15 mouse cellular contexts compared by ENCODE assay signal in the genomic region with DNA sequence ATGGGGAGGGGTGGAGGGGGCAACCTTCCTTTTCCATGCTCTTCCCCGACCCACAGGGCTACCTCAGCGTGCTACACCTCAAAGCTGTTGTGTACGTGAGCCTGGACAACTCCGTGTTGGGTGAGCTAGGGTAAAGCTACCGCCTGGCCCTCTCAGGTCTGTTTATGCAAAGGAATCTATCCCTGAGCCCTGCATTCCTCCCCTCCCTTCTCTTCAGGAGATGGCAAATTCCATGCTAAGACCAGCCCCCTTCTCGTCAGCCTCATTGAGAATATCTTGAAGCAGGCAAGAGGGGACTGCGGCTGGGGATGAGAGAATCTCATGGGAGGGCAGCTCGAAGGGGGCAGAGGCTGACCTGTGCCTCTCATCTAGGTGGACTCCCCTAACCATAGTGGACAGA. TPM values are rescaled to one million over a fixed set of nuclear protein-coding genes. Genes with fewer than 3 reads are reported as not detected.
DNase-seq lines count a peak whose midpoint lies in the region; ATAC-seq and TF ChIP-seq lines count a peak whose summit lies in the region.
"Had no signal": no experiment of that assay in that cellular context is flagged by ENCODE, and none has a peak within 500 bp of the region (broad histone marks: within the 10 kb centered on the region; RNA-seq: fewer than 3 reads in every experiment).

No protein-coding gene starts in this region.

- TF ChIP-seq EP300 in heart, adult 2 months (IDR thresholded peaks at IDR 0.05; ENCODE audit: insufficient read depth, low read depth, low read length), result no peak
- no peak for TF ChIP-seq EP300 in lung, postnatal 0 days (IDR thresholded peaks at IDR 0.05)

- WGBS in heart, embryonic 10.5 days, result 26% methylated on average over 8 of the region's 8 CpGs
- 45% methylated on average over 8 of the region's 8 CpGs for WGBS in heart, adult 2 months
- whole genome bisulfite sequencing in lung, postnatal 0 days, result 28% methylated on average over 8 of the region's 8 CpGs
- WGBS in olfactory bulb, adult 2 months, result 59% methylated on average over 8 of the region's 8 CpGs

- no peak overlapping the region for H3K9ac ChIP-seq in heart, adult 2 months (ENCODE audit: low read depth, low read length)
- no peak overlapping the region for H3K9ac ChIP-seq in lung, postnatal 0 days (replicated peaks; ENCODE audit: low read depth)

- H3K27ac ChIP-seq in heart, embryonic 10.5 days, result no peak overlapping the region
- H3K27ac ChIP-seq in heart, adult 2 months, result no peak overlapping the region
- no peak overlapping the region for H3K27ac ChIP-seq in lung, postnatal 0 days (ENCODE audit: low read length)
- no peak overlapping the region for H3K27ac ChIP-seq in olfactory bulb, adult 2 months (ENCODE audit: insufficient read depth, low read depth, low read length)

- DNase-seq in heart, embryonic 10.5 days (ENCODE audit: low spot score), result no peak
- no peak for DNase-seq in heart, adult 2 months
- peak; percentile 11 for DNase-seq in retina, postnatal 1 day
- no peak for DNase-seq in retina, embryonic 14.5 days (ENCODE audit: low spot score)
- DNase-seq in lung, postnatal 0 days (ENCODE audit: low spot score), result peak; percentile 68
- no peak for DNase-seq in spleen, postnatal 4 days (ENCODE audit: low spot score in 2 of 2)
- DNase-seq in cerebellum, adult 11 months, result no peak
- DNase-seq: cerebellum, adult 9-11 months; gastrocnemius, postnatal 14 days; kidney, adult 18-20 months; thymus, postnatal 4 days had no signal

- no peaks in the 10 kb centered on the region for H3K79me2 ChIP-seq in heart, adult 2 months (replicated peaks; ENCODE audit: control insufficient read depth, insufficient read depth, low read length)

- H3K36me3 ChIP-seq in heart, embryonic 10.5 days, result no peaks in the 10 kb centered on the region
- no peaks in the 10 kb centered on the region for H3K36me3 ChIP-seq in heart, adult 2 months (ENCODE audit: control insufficient read depth, insufficient read depth, low read length)
- H3K36me3 ChIP-seq in lung, postnatal 0 days (ENCODE audit: insufficient read depth, low read length), result no peaks in the 10 kb centered on the region

- TF ChIP-seq POLR2A in heart, adult 2 months (IDR thresholded peaks at IDR 0.05; ENCODE audit: insufficient read depth, low read depth, low read length), result no peak
- TF ChIP-seq POLR2A in olfactory bulb, adult 2 months (IDR thresholded peaks at IDR 0.05; ENCODE audit: insufficient read depth, low read depth, low read length), result no peak

- peak overlapping the region; percentile 50; the same call in 1 of the 2 replicates for H3K4me3 ChIP-seq in heart, embryonic 10.5 days
- H3K4me3 ChIP-seq in heart, adult 2 months, result no peak overlapping the region
- no peak overlapping the region for H3K4me3 ChIP-seq in lung, postnatal 0 days (ENCODE audit: low read depth, low read length)
- H3K4me3 ChIP-seq in olfactory bulb, adult 2 months (ENCODE audit: insufficient read depth, low read depth, low read length), result peak overlapping the region; percentile 42; the same call in 1 of the 2 replicates

- intact Hi-C loops in heart, adult 2 months (cut with DNase I), result loop anchor here (5.0 kb wide), 1 partner anchor 175 kb away; no protein-coding TSS in a partner anchor

- peaks cover 32% of the 10 kb centered on the region for H3K27me3 ChIP-seq in heart, embryonic 10.5 days (ENCODE audit: insufficient read depth, poor library complexity, severe bottlenecking)
- H3K27me3 ChIP-seq in heart, adult 2 months (ENCODE audit: control insufficient read depth, insufficient read depth, low read length), result 0 out of 2 replicates have a peak, but pooled peaks cover 3% of the 10 kb centered on the region
- H3K27me3 ChIP-seq in lung, postnatal 0 days (replicated peaks; ENCODE audit: insufficient read depth, low read length), result no peaks in the 10 kb centered on the region

- ATAC-seq in lung, postnatal 0 days, result peak; percentile 67
- ATAC-seq: activated CD4-positive, CD25-positive, alpha-beta regulatory T cell, adult 4 months had no signal

- H3K4me2 ChIP-seq in lung, postnatal 0 days (replicated peaks; ENCODE audit: low read depth, low read length), result no peak overlapping the region

- H3K9me3 ChIP-seq in heart, embryonic 10.5 days, result no peaks in the 10 kb centered on the region
- H3K9me3 ChIP-seq in lung, postnatal 0 days (ENCODE audit: low read length), result no peaks in the 10 kb centered on the region

- peaks cover 16% of the 10 kb centered on the region for H3K4me1 ChIP-seq in heart, embryonic 10.5 days
- H3K4me1 ChIP-seq in heart, adult 2 months (ENCODE audit: control insufficient read depth, insufficient read depth, low read length), result no peaks in the 10 kb centered on the region
- peaks cover 7% of the 10 kb centered on the region; the same call in 1 of the 2 replicates for H3K4me1 ChIP-seq in lung, postnatal 0 days (ENCODE audit: insufficient read depth, low read depth, low read length)
- peaks cover 11% of the 10 kb centered on the region for H3K4me1 ChIP-seq in olfactory bulb, adult 2 months (ENCODE audit: control insufficient read depth, insufficient read depth, low read length)

- no peak for TF ChIP-seq CTCF in heart, adult 2 months (IDR thresholded peaks at IDR 0.05)
- no peak for TF ChIP-seq CTCF in lung, postnatal 0 days (IDR thresholded peaks at IDR 0.05)
- no peak for TF ChIP-seq CTCF in olfactory bulb, adult 2 months (IDR thresholded peaks at IDR 0.05; ENCODE audit: insufficient read depth, low read depth, low read length)

RNA-seq across cellular contexts. Expression of gene Tfr2, which starts 13.1 kb away (rescaled TPM):
- polyA plus RNA-seq in heart, embryonic 10.5 days (2016; fragmentation: Nextera tagmentation; extraction: Ambion mirVana), result 4.0 and 4.9 TPM in 2 replicates
- under 1 TPM in 1 of 2 experiments, not detected in 1; 0.09 TPM for total RNA-seq in heart, adult 2 months (2021)
- 0.29 and 0.35 TPM in 2 replicates for polyA plus RNA-seq in heart, adult 2 months (2012; rRNA removed)
- polyA plus RNA-seq in lung, postnatal 0 days (2015; fragmentation: Nextera tagmentation; extraction: Ambion mirVana), result 0.33 and 0.87 TPM in 2 replicates
- not detected in 2 replicates for polyA plus RNA-seq in olfactory bulb, adult 2 months (2012; ENCODE audit: insufficient read depth, insufficient read length, low replicate concordance, missing spikeins)

RNA-seq across cellular contexts. Expression of gene Mospd3, which starts 18.2 kb away (rescaled TPM):
- polyA plus RNA-seq in heart, embryonic 10.5 days (2016; fragmentation: Nextera tagmentation; extraction: Ambion mirVana), result 14.3 and 16.0 TPM in 2 replicates
- total RNA-seq in heart, adult 2 months (2021), result 10 to 100 TPM; 10.7 to 16.3 TPM
- 20.7 and 32.3 TPM in 2 replicates for polyA plus RNA-seq in heart, adult 2 months (2012; rRNA removed)
- polyA plus RNA-seq in lung, postnatal 0 days (2015; fragmentation: Nextera tagmentation; extraction: Ambion mirVana), result 32.1 and 33.7 TPM in 2 replicates
- polyA plus RNA-seq in olfactory bulb, adult 2 months (2012; ENCODE audit: insufficient read depth, insufficient read length, low replicate concordance, missing spikeins), result not detected in 2 replicates

RNA-seq across cellular contexts. Expression of gene Actl6b, which starts 29.4 kb away (rescaled TPM):
- 0.07 TPM in 1 of 2 replicates, not detected in the other for polyA plus RNA-seq in heart, embryonic 10.5 days (2016; fragmentation: Nextera tagmentation; extraction: Ambion mirVana)
- not detected for total RNA-seq in heart, adult 2 months (2021)
- polyA plus RNA-seq in heart, adult 2 months (2012; rRNA removed), result 0.32 TPM in 1 of 2 replicates, not detected in the other
- polyA plus RNA-seq in lung, postnatal 0 days (2015; fragmentation: Nextera tagmentation; extraction: Ambion mirVana), result 0.15 TPM in 1 of 2 replicates, not detected in the other
- not detected in 2 replicates for polyA plus RNA-seq in olfactory bulb, adult 2 months (2012; ENCODE audit: insufficient read depth, insufficient read length, low replicate concordance, missing spikeins)
- total RNA-seq: gastrocnemius, postnatal 14 days had no signal
- polyA plus RNA-seq: activated CD4-positive, CD25-positive, alpha-beta regulatory T cell, adult 4 months; G1E; limb, embryonic 11.5 days had no signal

RNA-seq across cellular contexts. Expression of gene Pcolce, which starts 30.9 kb away (rescaled TPM):
- 114 and 137 TPM in 2 replicates for polyA plus RNA-seq in heart, embryonic 10.5 days (2016; fragmentation: Nextera tagmentation; extraction: Ambion mirVana)
- 10 to 100 TPM; 35.9 to 50.8 TPM for total RNA-seq in heart, adult 2 months (2021)
- 87.0 and 109 TPM in 2 replicates for polyA plus RNA-seq in heart, adult 2 months (2012; rRNA removed)
- 86.6 and 101 TPM in 2 replicates for polyA plus RNA-seq in lung, postnatal 0 days (2015; fragmentation: Nextera tagmentation; extraction: Ambion mirVana)
- not detected in 2 replicates for polyA plus RNA-seq in olfactory bulb, adult 2 months (2012; ENCODE audit: insufficient read depth, insufficient read length, low replicate concordance, missing spikeins)

RNA-seq across cellular contexts. Expression of gene Fbxo24, which starts 46.1 kb away (rescaled TPM):
- 0.28 and 0.31 TPM in 2 replicates for polyA plus RNA-seq in heart, embryonic 10.5 days (2016; fragmentation: Nextera tagmentation; extraction: Ambion mirVana)
- under 1 TPM; 0.13 to 0.34 TPM for total RNA-seq in heart, adult 2 months (2021)
- polyA plus RNA-seq in heart, adult 2 months (2012; rRNA removed), result 0.29 and 0.35 TPM in 2 replicates
- 0.19 and 0.51 TPM in 2 replicates for polyA plus RNA-seq in lung, postnatal 0 days (2015; fragmentation: Nextera tagmentation; extraction: Ambion mirVana)
- polyA plus RNA-seq in olfactory bulb, adult 2 months (2012; ENCODE audit: insufficient read depth, insufficient read length, low replicate concordance, missing spikeins), result not detected in 2 replicates

Comparison
In these comparisons a context has a peak if more than half of its experiments do, and no peak if none do; other contexts are left out.
1. DNase-seq: peak in retina, postnatal 1 day (single experiment) and lung, postnatal 0 days (single experiment); none in heart, embryonic 10.5 days (single experiment), heart, adult 2 months (0 of 2), retina, embryonic 14.5 days (single experiment), spleen, postnatal 4 days (0 of 2) and cerebellum, adult 11 months (single experiment).
2. H3K4me3 ChIP-seq: peak in heart, embryonic 10.5 days (single experiment) and olfactory bulb, adult 2 months (single experiment); none in heart, adult 2 months (single experiment) and lung, postnatal 0 days (single experiment).